Mouse (Mus musculus) stomach, postnatal 0 days (tissue): Measurements from ENCODE around the gene Cisd1.

ENCODE experiments used
- CTCF ChIP-seq: IDR thresholded peaks from 2 replicates; pipeline ENCODE4 v1.5.1; 2016; ENCODE audit warnings: antibody characterized with exemption, low read depth, mild to moderate bottlenecking, moderate library complexity
- EP300 ChIP-seq: optimal IDR thresholded peaks from 2 replicates; pipeline ENCODE3; 2016; ENCODE audit warnings: antibody characterized with exemption

- no peak for TF ChIP-seq CTCF
- no peak for TF ChIP-seq EP300
Observed at GRCm38 (mm10) chr10:71361044-71361443, 16.3 kb upstream of the Cisd1 start.
